Mouse (Mus musculus): ENCODE data around the gene Magel2. TPM values are rescaled to one million over a fixed set of nuclear protein-coding genes. Genes with fewer than 3 reads are reported as not detected.

Magel2 gene
- total and polyA plus RNA-seq, 2 experiments from 2014 or later: 10.5 to 18.1 TPM

DNA sequence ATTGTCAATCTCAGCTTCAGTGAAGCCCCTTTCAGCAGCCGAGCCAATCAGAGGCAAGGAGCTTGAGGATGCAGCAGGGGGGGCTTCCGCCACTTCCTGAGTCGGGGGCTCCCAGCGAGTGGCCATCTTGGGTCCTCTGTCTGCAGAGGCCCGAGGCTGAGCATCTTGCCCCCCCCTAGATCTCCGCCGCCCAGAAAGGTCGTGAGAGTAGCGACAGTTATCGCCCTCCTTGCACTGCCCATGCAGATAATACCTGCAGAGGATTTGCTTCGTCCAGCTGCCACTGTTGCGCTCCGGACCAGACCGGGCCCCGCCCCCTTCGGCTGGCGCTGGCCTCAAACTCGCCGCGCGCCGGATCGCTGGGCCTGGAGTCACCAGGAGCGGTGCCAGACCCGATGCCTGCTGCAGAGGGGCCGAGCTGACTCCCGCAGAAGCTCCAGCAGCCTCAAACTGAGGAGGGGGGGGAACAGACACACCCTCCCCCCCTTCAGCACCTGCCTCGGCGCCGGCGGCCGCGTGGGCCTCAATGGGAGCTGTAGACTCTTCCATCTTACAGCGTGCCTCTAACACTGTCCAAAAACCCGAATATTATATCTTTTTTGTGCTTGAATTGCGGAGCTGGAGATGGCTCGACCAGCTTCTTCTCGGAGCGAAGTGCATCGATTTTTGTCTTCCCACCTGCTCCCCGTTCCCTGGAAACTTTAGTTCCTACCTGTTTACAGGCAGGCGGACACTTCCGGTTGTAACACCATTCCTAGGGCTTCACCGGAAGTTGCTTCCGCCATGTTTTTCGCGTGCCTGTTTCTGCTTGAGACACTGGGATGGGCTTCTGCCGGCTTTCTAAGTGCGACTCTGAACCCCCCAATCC is 42.9 kb downstream of the Magel2 start, which contains the start of gene Mkrn3:
Mkrn3 (minus strand) TSS at position 647 of the 868 bp plus-strand sequence.
- no peak for TF ChIP-seq CTCF (IDR thresholded peaks at IDR 0.05; ENCODE audit: low read depth)
- H3K4me2 ChIP-seq (ENCODE audit: low read depth, low read length): peak within 1 kb of the TSS; percentile 60
- H3K4me3 ChIP-seq (ENCODE audit: low read length): peak within 1 kb of the TSS; percentile 72
- no peaks in the 10 kb centered on the region for H3K36me3 ChIP-seq (ENCODE audit: insufficient read depth, low read length)
- no peaks in the 10 kb centered on the region for H3K27me3 ChIP-seq (ENCODE audit: insufficient read depth, low read length)
- DNase-seq (ENCODE audit: low spot score) (peak; percentile 94), ATAC-seq (peak; percentile 95)
- H3K9me3 ChIP-seq (ENCODE audit: low read length): 0 out of 2 replicates have a peak, but pooled peaks cover 4% of the 10 kb centered on the region
- WGBS: 28% methylated on average over 49 of the region's 49 CpGs
- H3K27ac ChIP-seq: peak within 1 kb of the TSS; percentile 90
- H3K9ac ChIP-seq (replicated peaks; ENCODE audit: low read length): peak within 1 kb of the TSS; percentile 80
- H3K4me1 ChIP-seq (ENCODE audit: insufficient read depth, low read length): no peaks in the 10 kb centered on the region

DNA sequence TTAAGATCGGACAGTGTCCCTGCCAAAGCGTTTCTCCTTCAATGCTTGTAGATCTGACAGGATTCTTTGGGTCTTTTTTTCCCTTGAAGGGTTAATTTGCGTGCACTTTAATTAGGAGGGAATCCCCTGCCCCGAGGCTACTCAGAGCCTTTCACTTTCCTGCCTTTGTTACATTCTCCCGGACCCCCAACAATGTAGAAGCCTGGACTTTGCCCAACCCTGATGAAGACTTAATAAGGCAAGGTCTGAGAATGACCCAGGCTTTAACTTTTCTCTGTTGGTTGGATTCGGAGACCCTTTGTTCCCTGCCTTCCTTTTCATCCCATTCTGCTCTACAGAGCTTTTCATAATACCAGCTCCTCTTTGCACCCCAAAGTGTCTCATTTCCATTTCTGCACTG is 43.8 kb downstream of the Magel2 start:
- WGBS: 37% methylated on average over 6 of the region's 6 CpGs
- ATAC-seq (no peak), DNase-seq (ENCODE audit: low spot score) (peak; percentile 44)
- no peak for TF ChIP-seq CTCF (IDR thresholded peaks at IDR 0.05; ENCODE audit: low read depth)
- Histone ChIP-seq H3K4me1 (ENCODE audit: insufficient read depth, low read length) (no peaks in the 10 kb centered on the region), H3K27ac (peak overlapping the region; percentile 90), H3K4me2 (ENCODE audit: low read depth, low read length) (peak overlapping the region; percentile 49), H3K9me3 (ENCODE audit: low read length) (0 out of 2 replicates have a peak, but pooled peaks cover 4% of the 10 kb centered on the region), H3K4me3 (ENCODE audit: low read length) (peak overlapping the region; percentile 72), H3K36me3 (ENCODE audit: insufficient read depth, low read length) (no peaks in the 10 kb centered on the region), H3K27me3 (ENCODE audit: insufficient read depth, low read length) (no peaks in the 10 kb centered on the region), H3K9ac (replicated peaks; ENCODE audit: low read length) (peak overlapping the region; percentile 80; the same call in 1 of the 2 replicates)

DNA sequence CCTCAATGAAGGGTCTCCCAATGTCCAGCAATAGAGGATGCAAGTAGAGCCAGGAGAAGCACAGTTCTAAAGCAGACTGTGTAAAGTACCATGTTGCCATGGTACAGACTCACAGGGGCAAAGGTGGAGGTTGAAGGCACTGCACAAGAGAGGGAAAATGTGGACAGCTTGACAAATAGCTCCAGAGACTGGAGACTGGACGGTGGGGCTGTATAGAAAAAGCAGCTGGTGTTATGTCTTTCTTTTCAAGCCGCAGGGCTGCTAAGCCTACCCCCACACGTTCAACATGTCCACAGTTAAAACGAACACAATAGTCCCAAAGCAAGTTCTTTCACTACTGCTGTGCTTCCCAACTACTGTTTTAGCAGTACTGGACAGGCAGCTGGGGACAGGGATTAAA is 46.4 kb downstream of the Magel2 start:
- Histone ChIP-seq H3K4me2 (ENCODE audit: low read depth, low read length) (no peak overlapping the region), H3K27me3 (ENCODE audit: insufficient read depth, low read length) (no peaks in the 10 kb centered on the region), H3K4me1 (ENCODE audit: insufficient read depth, low read length) (no peaks in the 10 kb centered on the region), H3K36me3 (ENCODE audit: insufficient read depth, low read length) (no peaks in the 10 kb centered on the region), H3K4me3 (ENCODE audit: low read length) (no peak overlapping the region), H3K27ac (no peak overlapping the region), H3K9me3 (ENCODE audit: low read length) (0 out of 2 replicates have a peak, but pooled peaks cover 4% of the 10 kb centered on the region), H3K9ac (replicated peaks; ENCODE audit: low read length) (no peak overlapping the region)
- ATAC-seq (no peak), DNase-seq (ENCODE audit: low spot score) (no peak)
- no peak for TF ChIP-seq CTCF (IDR thresholded peaks at IDR 0.05; ENCODE audit: low read depth)
- WGBS: 38% methylated on average over 4 of the region's 4 CpGs

DNA sequence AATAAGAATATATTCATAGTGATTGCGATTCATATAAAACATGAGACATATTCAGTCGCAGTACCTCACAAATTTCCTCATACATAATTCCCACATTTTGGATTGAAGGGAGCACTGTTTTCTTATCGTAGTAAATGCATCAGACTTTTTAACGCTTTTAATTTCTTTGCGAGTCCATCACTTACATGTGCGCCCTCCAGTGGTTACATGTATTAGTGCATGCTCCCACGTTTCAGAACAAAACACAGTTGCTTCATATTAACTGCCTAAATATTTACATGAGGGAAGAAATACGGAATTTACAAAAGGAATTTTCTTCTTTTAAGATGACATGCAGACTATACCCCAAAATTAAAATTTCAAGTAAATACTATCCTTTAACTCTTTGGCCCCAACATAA is 51.5 kb downstream of the Magel2 start:
- no peak overlapping the region for H3K9ac ChIP-seq (replicated peaks; ENCODE audit: low read length)
- H3K4me1 ChIP-seq (ENCODE audit: insufficient read depth, low read length): no peaks in the 10 kb centered on the region
- H3K27ac ChIP-seq: no peak overlapping the region
- H3K9me3 ChIP-seq (ENCODE audit: low read length): no peaks in the 10 kb centered on the region
- TF ChIP-seq CTCF (IDR thresholded peaks at IDR 0.05; ENCODE audit: low read depth): peak; percentile 74
- peak overlapping the region; percentile 32; the same call in 1 of the 2 replicates for H3K4me2 ChIP-seq (ENCODE audit: low read depth, low read length)
- no peak overlapping the region for H3K4me3 ChIP-seq (ENCODE audit: low read length)
- no peak for ATAC-seq
- no peaks in the 10 kb centered on the region for H3K36me3 ChIP-seq (ENCODE audit: insufficient read depth, low read length)
- no peaks in the 10 kb centered on the region for H3K27me3 ChIP-seq (ENCODE audit: insufficient read depth, low read length)
- DNase-seq (ENCODE audit: low spot score): peak; percentile 60
- WGBS: 19% methylated on average over 8 of the region's 8 CpGs

Other genes with a start within 250 kb of the Magel2 start
- gene Ndn, start 30.4 kb upstream of the Magel2 start, total RNA-seq (2014; rRNA removed): 346 and 362 TPM in 2 replicates
- 520 and 552 TPM in 2 replicates for gene Ndn, start 30.4 kb upstream of the Magel2 start, polyA plus RNA-seq (2015; fragmentation: Nextera tagmentation; extraction: Ambion mirVana)
- 36.5 and 37.8 TPM in 2 replicates for gene Mkrn3, start 43.1 kb downstream of the Magel2 start, total RNA-seq (2014; rRNA removed)
- 27.0 and 27.8 TPM in 2 replicates for gene Mkrn3, start 43.1 kb downstream of the Magel2 start, polyA plus RNA-seq (2015; fragmentation: Nextera tagmentation; extraction: Ambion mirVana)
- 6.5 and 10.1 TPM in 2 replicates for gene Peg12, start 87.5 kb downstream of the Magel2 start, total RNA-seq (2014; rRNA removed)
- 10.3 and 11.5 TPM in 2 replicates for gene Peg12, start 87.5 kb downstream of the Magel2 start, polyA plus RNA-seq (2015; fragmentation: Nextera tagmentation; extraction: Ambion mirVana)

Data from hindbrain, postnatal 0 days (tissue).